ENCODE assay signal across 26 mouse cellular contexts in the genomic region with DNA sequence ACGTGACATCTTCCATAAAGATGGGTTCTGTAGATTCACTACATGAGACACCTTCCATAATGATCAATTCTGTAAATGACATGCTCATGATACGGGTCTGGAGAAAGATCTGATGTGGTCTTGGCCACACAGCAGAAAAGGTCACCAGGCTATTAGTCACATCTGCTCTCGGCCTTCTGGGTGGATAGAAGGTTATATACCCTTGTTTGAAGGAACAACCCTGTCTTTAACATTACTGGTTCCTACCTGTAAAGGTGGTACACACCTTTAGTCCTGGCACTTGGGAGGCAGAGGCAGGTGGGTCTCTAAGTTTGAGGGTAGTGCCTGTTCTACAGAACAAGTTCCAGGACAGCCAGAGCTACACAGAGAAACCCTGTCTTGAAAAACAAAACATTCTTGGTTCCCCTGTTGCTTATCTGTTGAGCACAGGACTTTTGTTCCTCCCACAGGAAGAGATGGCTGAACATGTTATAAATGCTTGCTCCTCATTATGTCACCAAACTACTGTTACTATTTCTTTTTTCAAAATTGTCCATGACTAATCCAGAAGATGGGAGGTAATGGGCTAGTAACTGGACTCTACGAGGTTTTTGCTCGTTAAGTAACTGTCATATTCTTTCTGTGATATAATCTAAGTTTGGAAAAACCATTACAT. TPM values are rescaled to one million over a fixed set of nuclear protein-coding genes. Genes with fewer than 3 reads are reported as not detected.
DNase-seq lines count a peak whose midpoint lies in the region; ATAC-seq lines count a peak whose summit lies in the region.
"Had no signal": no experiment of that assay in that cellular context is flagged by ENCODE, and none has a peak within 500 bp of the region (broad histone marks: within the 10 kb centered on the region; RNA-seq: fewer than 3 reads in every experiment).

No protein-coding gene starts in this region.

- H3K36me3 ChIP-seq in erythroblast, embryonic 14.5 days (ENCODE audit: control insufficient read depth) = peaks cover 25% of the 10 kb centered on the region
- peaks cover 10% of the 10 kb centered on the region; the same call in 1 of the 2 replicates for H3K36me3 ChIP-seq in liver, embryonic 11.5 days (ENCODE audit: control insufficient read depth, insufficient read depth, low read length)
- H3K36me3 ChIP-seq in liver, embryonic 16.5 days (ENCODE audit: control insufficient read depth, insufficient read depth) = peaks cover 10% of the 10 kb centered on the region

- H3K4me3 ChIP-seq in erythroblast, embryonic 14.5 days (replicated peaks) = peak overlapping the region; percentile 2
- no peak overlapping the region for H3K4me3 ChIP-seq in liver, embryonic 11.5 days (ENCODE audit: low read depth, low read length)
- no peak overlapping the region for H3K4me3 ChIP-seq in liver, embryonic 16.5 days (ENCODE audit: low read depth, low read length)
- H3K4me3 ChIP-seq: embryonic facial prominence, embryonic 15.5 days; heart, adult 2 months; hindbrain, embryonic 12.5 days; kidney, embryonic 15.5 days; left cerebral cortex, adult 2 months; limb, embryonic 15.5 days had no signal

- H3K9ac ChIP-seq in liver, embryonic 11.5 days (ENCODE audit: low read depth, low read length) = peak overlapping the region; percentile 38; the same call in 1 of the 2 replicates
- H3K9ac ChIP-seq in liver, embryonic 16.5 days (ENCODE audit: low read depth, low read length) = peak overlapping the region; percentile 39; the same call in 1 of the 2 replicates
- H3K9ac ChIP-seq: embryonic facial prominence, embryonic 15.5 days; hindbrain, embryonic 12.5 days; kidney, embryonic 15.5 days; limb, embryonic 15.5 days had no signal

- no peak for DNase-seq in liver, embryonic 11.5 days (ENCODE audit: low spot score)
- DNase-seq in liver (no peak), MN1 (ENCODE audit: low spot score) (no peak)
- peak; percentile 57 for DNase-seq in c-Kit-positive CD71-positive TER-119-positive erythroid progenitor cells, embryonic 14.5 days (ENCODE audit: low spot score)
- no peak for DNase-seq in kidney, adult 9 months
- DNase-seq: adrenal gland, postnatal 10 days; cerebellum, adult 8-10 months; cerebellum, postnatal 36 days; gastrocnemius, postnatal 25 days; heart, adult 2 months; layer of hippocampus, adult 9-11 months; left cerebral cortex, postnatal 4 days; lung, postnatal 4 days; midbrain, embryonic 14.5 days; right cerebral cortex, postnatal 25 days; spleen, adult 18-20 months; thymus, postnatal 36 days had no signal

- peak overlapping the region; percentile 99 for H3K27ac ChIP-seq in liver, embryonic 11.5 days (ENCODE audit: low read depth, low read length)
- H3K27ac ChIP-seq in liver, embryonic 16.5 days (ENCODE audit: low read length) = peak overlapping the region; percentile 99
- H3K27ac ChIP-seq: embryonic facial prominence, embryonic 15.5 days; heart, adult 2 months; hindbrain, embryonic 12.5 days; kidney, embryonic 15.5 days; left cerebral cortex, adult 2 months; limb, embryonic 15.5 days had no signal

- no peaks in the 10 kb centered on the region for H3K27me3 ChIP-seq in erythroblast, embryonic 14.5 days (ENCODE audit: control insufficient read depth)
- no peaks in the 10 kb centered on the region for H3K27me3 ChIP-seq in liver, embryonic 11.5 days (replicated peaks; ENCODE audit: control insufficient read depth, insufficient read depth, low read length)
- H3K27me3 ChIP-seq in liver, embryonic 16.5 days (ENCODE audit: control insufficient read depth, insufficient read depth, low read depth, low read length) = no peaks in the 10 kb centered on the region
- H3K27me3 ChIP-seq: embryonic facial prominence, embryonic 15.5 days; hindbrain, embryonic 12.5 days; kidney, embryonic 15.5 days; limb, embryonic 15.5 days had no signal

- peaks cover 63% of the 10 kb centered on the region for H3K4me1 ChIP-seq in erythroblast, embryonic 14.5 days (ENCODE audit: control insufficient read depth)
- peaks cover 38% of the 10 kb centered on the region for H3K4me1 ChIP-seq in liver, embryonic 11.5 days (replicated peaks; ENCODE audit: control insufficient read depth, insufficient read depth, low read length)
- peaks cover 50% of the 10 kb centered on the region for H3K4me1 ChIP-seq in liver, embryonic 16.5 days (ENCODE audit: control insufficient read depth, low read depth, low read length)

- no peak for ATAC-seq in erythroblast, adult 5-6 weeks (replicated peaks; ENCODE audit: low FRiP score, poor library complexity, severe bottlenecking)
- peak; percentile 45; the same call in 1 of the 2 replicates for ATAC-seq in liver, embryonic 11.5 days (replicated peaks; ENCODE audit: low FRiP score)
- no peak for ATAC-seq in liver, embryonic 16.5 days (ENCODE audit: low read depth)
- ATAC-seq: intestine, postnatal 0 days had no signal

- H3K9me3 ChIP-seq in erythroblast, embryonic 14.5 days (ENCODE audit: control insufficient read depth, low read length) = no peaks in the 10 kb centered on the region
- no peaks in the 10 kb centered on the region for H3K9me3 ChIP-seq in liver, embryonic 11.5 days (ENCODE audit: control insufficient read depth, low read length)
- no peaks in the 10 kb centered on the region for H3K9me3 ChIP-seq in liver, embryonic 16.5 days (replicated peaks; ENCODE audit: control insufficient read depth, low read length)
- H3K9me3 ChIP-seq: embryonic facial prominence, embryonic 15.5 days; hindbrain, embryonic 12.5 days; kidney, embryonic 15.5 days; limb, embryonic 15.5 days had no signal

- H3K4me2 ChIP-seq in liver, embryonic 11.5 days = peak overlapping the region; percentile 64
- peak overlapping the region; percentile 44 for H3K4me2 ChIP-seq in liver, embryonic 16.5 days (ENCODE audit: low read depth, low read length)
- H3K4me2 ChIP-seq: embryonic facial prominence, embryonic 15.5 days; hindbrain, embryonic 12.5 days; kidney, embryonic 15.5 days; limb, embryonic 15.5 days had no signal

- 62% methylated on average over 5 of the region's 5 CpGs for WGBS in liver, embryonic 11.5 days
- 36% methylated on average over 5 of the region's 5 CpGs for WGBS in liver, embryonic 16.5 days (ENCODE audit: insufficient replicate concordance)

RNA-seq across cellular contexts. Expression of a gene that starts 2.4 kb away (rescaled TPM):
- 5.6 and 6.3 TPM in 2 replicates for polyA plus RNA-seq in erythroblast, embryonic 14.5 days (2012)
- total RNA-seq in erythroblast, adult 5-6 weeks (2015; ENCODE audit: low replicate concordance) = 68.1 and 84.4 TPM in 2 replicates
- total RNA-seq in erythroblast, adult 5-6 weeks (2017; ENCODE audit: low replicate concordance) = 102 and 150 TPM in 2 replicates
- 107 TPM in 2 replicates for polyA plus RNA-seq in liver, embryonic 11.5 days (2014; fragmentation: Nextera tagmentation; extraction: Ambion mirVana)
- 46.1 and 47.0 TPM in 2 replicates for polyA plus RNA-seq in liver, embryonic 16.5 days (2015; fragmentation: Nextera tagmentation; extraction: Ambion mirVana)
